Mouse (Mus musculus) forebrain, embryonic 10.5 days (tissue): ENCODE measurements at regions not wholly inside any gene's neighbourhood (a gene's known extent, or its start where the extent isn't known, plus 50 kb on each side); places are given as distances from the start of the nearest gene placed in this dataset.

Experiments used
- DNase-seq: peaks from one replicate; pipeline ENCODE4 v3.0.0-alpha.2; 2017; ENCODE audit warnings: low spot score; ENCODE audit errors: extremely low spot score
- H3K27ac ChIP-seq: fragments of 300-500 bp; sonication (generic); 2 replicates; pipeline ENCODE4 v1.5.1; 2016; ENCODE audit warnings: mild to moderate bottlenecking
- H3K27me3 ChIP-seq: fragments of 300-500 bp; sonication (generic); 2 replicates; pipeline ENCODE4 v1.6.1; 2016; ENCODE audit warnings: mild to moderate bottlenecking; ENCODE audit not compliant: poor library complexity, severe bottlenecking
- H3K36me3 ChIP-seq: fragments of 300-500 bp; sonication (generic); replicated peaks from 2 replicates; pipeline ENCODE4 v1.6.1; 2016; ENCODE audit warnings: mild to moderate bottlenecking, moderate library complexity
- H3K4me1 ChIP-seq: fragments of 300-500 bp; sonication (generic); 2 replicates; pipeline ENCODE4 v1.6.1; 2016
- H3K4me3 ChIP-seq: fragments of 300-500 bp; sonication (generic); 2 replicates; pipeline ENCODE4 v1.5.1; 2016; ENCODE audit warnings: mild to moderate bottlenecking, moderate library complexity
- H3K9me3 ChIP-seq: fragments of 300-500 bp; sonication (generic); 2 replicates; pipeline ENCODE4 v1.6.1; 2016; ENCODE audit warnings: mild to moderate bottlenecking, moderate library complexity
- WGBS: fragments of 180-500 bp; shearing (Covaris S2); methylation state at CpG from one replicate; pipeline ENCODE4 v1.1.7; 2016; 5-methylcytosine and 5-hydroxymethylcytosine counted together

- no peaks in the 10 kb centered on the region for H3K36me3 ChIP-seq
- H3K27ac ChIP-seq: no peak overlapping the region
- H3K9me3 ChIP-seq: no peaks in the 10 kb centered on the region
- no peak overlapping the region for H3K4me3 ChIP-seq
- no peak for DNase-seq
- H3K27me3 ChIP-seq: no peaks in the 10 kb centered on the region
- H3K4me1 ChIP-seq: peaks cover 10% of the 10 kb centered on the region
- 86% methylated on average over 2 of the region's 2 CpGs for WGBS
Observed at GRCm38 (mm10) chr5:4536790-4537189, 221.0 kb downstream of the Fzd1 start.

GRCm38 (mm10) chr5:4535951-4536350 is 221.9 kb downstream of the Fzd1 start:
- 0 out of 2 replicates have a peak overlapping the region, but pooled peaks have one; percentile 6 for H3K27ac ChIP-seq
- no peak for DNase-seq
- no peaks in the 10 kb centered on the region for H3K27me3 ChIP-seq
- H3K4me3 ChIP-seq: no peak overlapping the region
- H3K9me3 ChIP-seq: no peaks in the 10 kb centered on the region
- 74% methylated on average over 8 of the region's 8 CpGs for WGBS
- H3K4me1 ChIP-seq: peaks cover 13% of the 10 kb centered on the region
- H3K36me3 ChIP-seq: no peaks in the 10 kb centered on the region

- 65% methylated on average over 2 of the region's 2 CpGs for WGBS
- no peak for DNase-seq
Observed at GRCm38 (mm10) chr5:4534512-4534911, 223.3 kb downstream of the Fzd1 start.

GRCm38 (mm10) chr5:4530236-4531067 is 227.4 kb downstream of the Fzd1 start:
- 32% methylated on average over 10 of the region's 10 CpGs for WGBS
- Histone ChIP-seq H3K4me3 (no peak overlapping the region), H3K36me3 (no peaks in the 10 kb centered on the region), H3K27ac (no peak overlapping the region), H3K4me1 (peaks cover 19% of the 10 kb centered on the region), H3K27me3 (no peaks in the 10 kb centered on the region), H3K9me3 (no peaks in the 10 kb centered on the region)
- no peak for DNase-seq

More at GRCm38 (mm10) chr5:4534512-4534911, 223.3 kb downstream of the Fzd1 start:
- H3K27ac ChIP-seq: no peak overlapping the region
- H3K4me3 ChIP-seq: no peak overlapping the region
- peaks cover 25% of the 10 kb centered on the region for H3K4me1 ChIP-seq
- H3K27me3 ChIP-seq: no peaks in the 10 kb centered on the region
- H3K36me3 ChIP-seq: no peaks in the 10 kb centered on the region
- H3K9me3 ChIP-seq: no peaks in the 10 kb centered on the region

- Histone ChIP-seq H3K4me3 (no peak overlapping the region), H3K36me3 (no peaks in the 10 kb centered on the region), H3K9me3 (no peaks in the 10 kb centered on the region), H3K4me1 (peaks cover 14% of the 10 kb centered on the region), H3K27me3 (no peaks in the 10 kb centered on the region), H3K27ac (no peak overlapping the region)
- 86% methylated on average over 9 of the region's 9 CpGs for WGBS
- DNase-seq: no peak
Observed at GRCm38 (mm10) chr5:4526042-4526815, 231.6 kb downstream of the Fzd1 start.

- WGBS: 90% methylated on average over 3 of the region's 3 CpGs
Observed at GRCm38 (mm10) chr5:4500599-4500998, 257.2 kb downstream of the Fzd1 start.

GRCm38 (mm10) chr5:4499036-4499435 is 258.8 kb downstream of the Fzd1 start:
- Histone ChIP-seq H3K27ac (peak overlapping the region; percentile 64), H3K36me3 (no peaks in the 10 kb centered on the region), H3K9me3 (no peaks in the 10 kb centered on the region), H3K4me3 (peak overlapping the region; percentile 25), H3K4me1 (peaks cover 49% of the 10 kb centered on the region), H3K27me3 (peaks cover 22% of the 10 kb centered on the region)
- WGBS: 28% methylated on average over 4 of the region's 4 CpGs
- peak; percentile 26 for DNase-seq

More at GRCm38 (mm10) chr5:4500599-4500998, 257.2 kb downstream of the Fzd1 start:
- H3K4me3 ChIP-seq: no peak overlapping the region
- peaks cover 14% of the 10 kb centered on the region for H3K27me3 ChIP-seq
- peaks cover 44% of the 10 kb centered on the region for H3K4me1 ChIP-seq
- DNase-seq: no peak
- H3K36me3 ChIP-seq: no peaks in the 10 kb centered on the region
- H3K9me3 ChIP-seq: no peaks in the 10 kb centered on the region
- H3K27ac ChIP-seq: no peak overlapping the region

GRCm38 (mm10) chr5:4498425-4498824 is 259.4 kb downstream of the Fzd1 start:
- H3K36me3 ChIP-seq: no peaks in the 10 kb centered on the region
- H3K27ac ChIP-seq: peak overlapping the region; percentile 64
- H3K27me3 ChIP-seq: peaks cover 22% of the 10 kb centered on the region
- peaks cover 49% of the 10 kb centered on the region for H3K4me1 ChIP-seq
- DNase-seq: peak; percentile 17
- H3K4me3 ChIP-seq: peak overlapping the region; percentile 25; the same call in 1 of the 2 replicates
- H3K9me3 ChIP-seq: no peaks in the 10 kb centered on the region
- 54% methylated on average over 3 of the region's 3 CpGs for WGBS

- WGBS: 34% methylated on average over 3 of the region's 3 CpGs
- peaks cover 49% of the 10 kb centered on the region for H3K4me1 ChIP-seq
Observed at GRCm38 (mm10) chr5:4496907-4497200, 261.0 kb downstream of the Fzd1 start.

GRCm38 (mm10) chr5:4496132-4496906 is 261.5 kb downstream of the Fzd1 start:
- 21% methylated on average over 20 of the region's 20 CpGs for WGBS

More at GRCm38 (mm10) chr5:4496907-4497200, 261.0 kb downstream of the Fzd1 start:
- Histone ChIP-seq H3K4me3 (peak overlapping the region; percentile 4; the same call in 1 of the 2 replicates), H3K27ac (peak overlapping the region; percentile 75), H3K9me3 (no peaks in the 10 kb centered on the region), H3K36me3 (no peaks in the 10 kb centered on the region), H3K27me3 (peaks cover 22% of the 10 kb centered on the region)
- no peak for DNase-seq

GRCm38 (mm10) chr5:4495482-4495881 is 262.4 kb downstream of the Fzd1 start:
- H3K27ac ChIP-seq: no peak overlapping the region
- DNase-seq: no peak
- H3K4me1 ChIP-seq: peaks cover 49% of the 10 kb centered on the region
- no peak overlapping the region for H3K4me3 ChIP-seq
- H3K9me3 ChIP-seq: no peaks in the 10 kb centered on the region
- 44% methylated on average over 6 of the region's 6 CpGs for WGBS
- H3K36me3 ChIP-seq: no peaks in the 10 kb centered on the region
- peaks cover 18% of the 10 kb centered on the region for H3K27me3 ChIP-seq

More at GRCm38 (mm10) chr5:4496132-4496906, 261.5 kb downstream of the Fzd1 start:
- Histone ChIP-seq H3K4me1 (peaks cover 49% of the 10 kb centered on the region), H3K27ac (peak overlapping the region; percentile 75), H3K36me3 (no peaks in the 10 kb centered on the region), H3K4me3 (peak overlapping the region; percentile 4; the same call in 1 of the 2 replicates), H3K27me3 (peaks cover 22% of the 10 kb centered on the region), H3K9me3 (no peaks in the 10 kb centered on the region)
- DNase-seq: peak; percentile 20

- H3K27me3 ChIP-seq: no peaks in the 10 kb centered on the region
- H3K4me1 ChIP-seq: peaks cover 29% of the 10 kb centered on the region
- no peaks in the 10 kb centered on the region for H3K36me3 ChIP-seq
- WGBS: 87% methylated on average over 4 of the region's 4 CpGs
- H3K4me3 ChIP-seq: no peak overlapping the region
- peak overlapping the region; percentile 75 for H3K27ac ChIP-seq
- DNase-seq: no peak
- H3K9me3 ChIP-seq: no peaks in the 10 kb centered on the region
Observed at GRCm38 (mm10) chr5:4486391-4487132, 271.3 kb downstream of the Fzd1 start.
